Mouse (Mus musculus): Measurements from ENCODE around the gene Gsta3.

DNA sequence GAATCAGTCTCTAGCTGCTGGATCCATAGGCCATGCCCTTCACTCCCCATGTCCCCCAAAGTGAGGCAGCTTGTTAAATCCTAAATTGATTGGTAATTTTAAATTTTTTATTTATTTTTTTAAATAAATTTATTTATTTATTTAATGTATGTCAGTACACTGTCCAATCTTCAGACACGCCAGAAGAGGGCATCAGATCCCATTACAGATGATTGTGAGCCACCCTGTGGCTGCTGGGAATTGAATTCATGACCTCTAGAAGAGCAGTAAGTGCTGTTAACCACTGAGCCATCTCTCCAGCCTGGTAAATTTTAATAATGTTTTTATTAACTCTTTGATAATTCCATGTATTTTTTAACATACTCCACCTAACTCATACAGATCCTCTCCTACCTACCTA, 26.4 kb downstream of the Gsta3 start:
- TF ChIP-seq CTCF (IDR thresholded peaks at IDR 0.05; ENCODE audit: low read depth, low read length): no peak
- no peak for TF ChIP-seq POLR2A (IDR thresholded peaks at IDR 0.05; ENCODE audit: borderline replicate concordance, low read depth, low read length)
